Mouse (Mus musculus) hindbrain, embryonic 15.5 days (tissue): Measurements from ENCODE around the gene Atp6v1g1. TPM values are rescaled to one million over a fixed set of nuclear protein-coding genes. Genes with fewer than 3 reads are reported as not detected.

Experiments
- ATAC-seq: fragments of 200-750 bp; cut with Nextera tagmentation; 2 replicates; pipeline ENCODE4 v1.8.0; 2017; ENCODE audit warnings: low read depth, moderate number of reproducible peaks, moderate TSS enrichment; ENCODE audit not compliant: low FRiP score
- H3K27ac ChIP-seq: fragments of 300-500 bp; sonication (generic); replicated peaks from 2 replicates; pipeline ENCODE4 v1.5.1; 2015; ENCODE audit warnings: mild to moderate bottlenecking, inconsistent platforms
- H3K27me3 ChIP-seq: fragments of 300-500 bp; sonication (generic); 2 replicates; pipeline ENCODE4 v1.6.1; 2015; ENCODE audit warnings: control low read depth, inconsistent platforms
- H3K36me3 ChIP-seq: fragments of 300-500 bp; sonication (generic); 2 replicates; pipeline ENCODE4 v1.6.1; 2015; ENCODE audit warnings: control low read depth, inconsistent platforms
- H3K4me1 ChIP-seq: fragments of 300-500 bp; sonication (generic); replicated peaks from 2 replicates; pipeline ENCODE4 v1.6.1; 2015; ENCODE audit warnings: control low read depth, inconsistent platforms
- H3K4me2 ChIP-seq: fragments of 300-500 bp; sonication (generic); 2 replicates; pipeline ENCODE4 v1.6.1; 2015; ENCODE audit warnings: moderate library complexity, mild to moderate bottlenecking, inconsistent platforms
- H3K4me3 ChIP-seq: fragments of 300-500 bp; sonication (generic); 2 replicates; pipeline ENCODE4 v1.5.1; 2015; ENCODE audit warnings: mild to moderate bottlenecking, inconsistent platforms
- H3K9ac ChIP-seq: fragments of 300-500 bp; sonication (generic); 2 replicates; pipeline ENCODE4 v1.6.1; 2015; ENCODE audit warnings: inconsistent platforms
- H3K9me3 ChIP-seq: fragments of 300-500 bp; sonication (generic); 2 replicates; pipeline ENCODE4 v1.6.1; 2016; ENCODE audit warnings: control low read depth, inconsistent platforms
- WGBS: fragments of 180-500 bp; shearing (Covaris S2); methylation state at CpG from one replicate; pipeline ENCODE4 v1.1.7; 2015; 5-methylcytosine and 5-hydroxymethylcytosine counted together
- polyA plus RNA-seq: library from polyadenylated mRNA; unstranded; fragments of >200 nt; fragmentation: Nextera tagmentation; extraction: Ambion mirVana; gene quantifications from 2 replicates; pipeline ENCODE4 v1.2.1, GENCODE M21; 2015

Atp6v1g1 gene
- polyA plus RNA-seq, 1 experiment from 2014 or later = 392 TPM

GRCm38 (mm10) chr4:63561861-63562675 lies 17.5 kb downstream of the Atp6v1g1 start:
- no peak overlapping the region for H3K27ac ChIP-seq
- no peak for ATAC-seq
- H3K27me3 ChIP-seq = no peaks in the 10 kb centered on the region
- peaks cover 26% of the 10 kb centered on the region for H3K4me1 ChIP-seq
- no peaks in the 10 kb centered on the region for H3K36me3 ChIP-seq
- no peak overlapping the region for H3K4me3 ChIP-seq
- H3K9me3 ChIP-seq = no peaks in the 10 kb centered on the region
- no peak overlapping the region for H3K4me2 ChIP-seq
- 79% methylated on average over 7 of the region's 7 CpGs for WGBS
- H3K9ac ChIP-seq = no peak overlapping the region

DNA sequence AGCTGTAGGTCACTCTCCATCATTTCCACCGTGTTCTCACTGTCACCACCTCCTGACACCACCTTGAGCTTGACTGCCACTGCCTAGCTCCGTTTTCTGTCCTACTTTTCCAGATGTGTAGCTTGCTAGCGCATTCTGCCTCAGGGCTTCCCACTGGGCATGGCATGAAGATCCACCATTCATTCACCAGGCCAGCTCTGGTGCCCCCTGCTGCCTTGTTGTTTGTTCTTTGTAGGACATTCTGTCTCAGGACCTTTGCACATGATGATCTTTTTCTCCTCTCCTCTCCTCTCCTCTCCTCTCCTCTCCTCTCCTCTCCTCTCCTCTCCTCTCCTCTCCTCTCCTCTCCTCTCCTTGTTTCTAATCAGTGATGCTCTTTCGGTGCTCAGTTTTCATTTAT lies 18.2 kb downstream of the Atp6v1g1 start:
- Histone ChIP-seq H3K27ac (no peak overlapping the region), H3K4me1 (peaks cover 19% of the 10 kb centered on the region), H3K9ac (no peak overlapping the region), H3K27me3 (no peaks in the 10 kb centered on the region), H3K9me3 (no peaks in the 10 kb centered on the region), H3K36me3 (no peaks in the 10 kb centered on the region), H3K4me3 (no peak overlapping the region), H3K4me2 (no peak overlapping the region)
- 73% methylated on average over 4 of the region's 4 CpGs for WGBS
- no peak for ATAC-seq

- no peaks in the 10 kb centered on the region for H3K36me3 ChIP-seq
- H3K4me3 ChIP-seq = no peak overlapping the region
- H3K4me1 ChIP-seq = peaks cover 11% of the 10 kb centered on the region; the same call in 1 of the 2 replicates
- 92% methylated on average over 10 of the region's 10 CpGs for WGBS
- H3K27me3 ChIP-seq = no peaks in the 10 kb centered on the region
- H3K4me2 ChIP-seq = no peak overlapping the region
- H3K9ac ChIP-seq = no peak overlapping the region
- no peak for ATAC-seq
- H3K27ac ChIP-seq = no peak overlapping the region
- H3K9me3 ChIP-seq = no peaks in the 10 kb centered on the region
These were observed 23.3 kb downstream of the Atp6v1g1 start for GRCm38 (mm10) chr4:63567712-63568390.

DNA sequence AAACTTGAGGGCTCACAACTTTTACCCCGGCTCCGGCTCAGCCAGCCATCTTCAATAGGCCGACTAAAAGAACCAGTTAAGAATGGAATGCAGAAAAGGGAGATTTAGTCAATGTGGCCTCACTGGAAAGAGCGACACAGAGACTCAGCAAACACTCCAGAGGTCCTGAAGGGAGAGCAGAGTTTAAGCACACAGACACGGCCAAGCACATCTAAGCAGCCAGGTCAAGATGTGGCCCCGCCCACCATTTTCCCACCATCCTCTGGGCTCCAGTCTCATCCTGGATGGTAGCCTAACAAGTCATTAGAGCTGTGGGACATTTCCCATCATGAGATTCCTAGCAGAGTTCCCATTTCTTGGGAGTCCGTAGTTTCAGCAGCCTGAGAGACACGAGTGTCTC lies 24.8 kb downstream of the Atp6v1g1 start:
- Histone ChIP-seq H3K9me3 (no peaks in the 10 kb centered on the region), H3K9ac (no peak overlapping the region), H3K36me3 (no peaks in the 10 kb centered on the region), H3K27ac (no peak overlapping the region), H3K4me2 (no peak overlapping the region), H3K4me3 (no peak overlapping the region), H3K27me3 (no peaks in the 10 kb centered on the region), H3K4me1 (peaks cover 11% of the 10 kb centered on the region; the same call in 1 of the 2 replicates)
- WGBS = 87% methylated on average over 8 of the region's 8 CpGs
- no peak for ATAC-seq

DNA sequence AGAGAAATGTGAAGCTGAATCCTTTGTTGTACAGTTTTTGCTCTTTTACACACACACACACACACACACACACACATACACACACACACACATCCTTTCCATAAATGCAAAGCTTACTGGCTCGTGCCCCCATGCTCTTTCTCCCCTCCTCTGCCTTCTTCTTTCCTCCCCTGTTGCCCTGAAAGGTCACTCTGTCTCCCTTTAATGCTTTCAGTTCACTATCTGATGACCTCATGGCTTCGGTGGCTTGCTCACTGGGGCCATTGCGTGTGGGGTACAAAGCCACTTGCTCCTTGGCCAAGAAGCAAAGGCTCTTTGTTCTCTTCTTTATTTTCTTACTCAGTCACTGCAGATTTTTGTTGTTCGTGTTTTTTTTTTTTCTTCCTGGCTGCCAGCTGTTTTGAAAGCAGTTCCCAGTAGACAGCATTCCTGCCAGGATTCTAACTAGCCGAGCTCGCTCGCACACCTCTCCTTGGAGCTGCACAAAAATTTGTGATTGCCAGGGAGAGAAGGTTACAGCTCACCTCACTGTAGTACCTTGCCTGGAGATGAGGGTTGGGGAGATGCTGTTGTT lies 25.7 kb downstream of the Atp6v1g1 start:
- Histone ChIP-seq H3K4me2 (no peak overlapping the region), H3K36me3 (no peaks in the 10 kb centered on the region), H3K4me1 (peaks cover 11% of the 10 kb centered on the region; the same call in 1 of the 2 replicates), H3K9me3 (no peaks in the 10 kb centered on the region), H3K9ac (no peak overlapping the region), H3K4me3 (no peak overlapping the region), H3K27ac (peak overlapping the region; percentile 12; the same call in 1 of the 2 replicates), H3K27me3 (no peaks in the 10 kb centered on the region)
- 16% methylated on average over 7 of the region's 7 CpGs for WGBS
- no peak for ATAC-seq

- peaks cover 11% of the 10 kb centered on the region; the same call in 1 of the 2 replicates for H3K4me1 ChIP-seq
- H3K27me3 ChIP-seq = no peaks in the 10 kb centered on the region
- H3K27ac ChIP-seq = no peak overlapping the region
- WGBS = 96% methylated on average over 5 of the region's 5 CpGs
- no peak for ATAC-seq
- no peak overlapping the region for H3K4me2 ChIP-seq
- no peaks in the 10 kb centered on the region for H3K9me3 ChIP-seq
- no peak overlapping the region for H3K4me3 ChIP-seq
- H3K36me3 ChIP-seq = no peaks in the 10 kb centered on the region
- no peak overlapping the region for H3K9ac ChIP-seq
These were observed 28.0 kb downstream of the Atp6v1g1 start for GRCm38 (mm10) chr4:63572621-63573020.

- Histone ChIP-seq H3K9me3 (no peaks in the 10 kb centered on the region), H3K9ac (no peak overlapping the region), H3K27ac (no peak overlapping the region), H3K4me2 (no peak overlapping the region), H3K27me3 (no peaks in the 10 kb centered on the region), H3K4me3 (no peak overlapping the region), H3K36me3 (no peaks in the 10 kb centered on the region), H3K4me1 (peaks cover 9% of the 10 kb centered on the region)
- 84% methylated on average over 14 of the region's 14 CpGs for WGBS
- ATAC-seq = 0 out of 2 replicates have a peak, but pooled peaks have one; percentile 7
These were observed 35.1 kb downstream of the Atp6v1g1 start for GRCm38 (mm10) chr4:63579649-63580048.

- Histone ChIP-seq H3K36me3 (no peaks in the 10 kb centered on the region), H3K4me3 (no peak overlapping the region), H3K4me2 (no peak overlapping the region), H3K9ac (no peak overlapping the region), H3K9me3 (no peaks in the 10 kb centered on the region), H3K27me3 (no peaks in the 10 kb centered on the region), H3K27ac (no peak overlapping the region), H3K4me1 (peaks cover 9% of the 10 kb centered on the region)
- WGBS = 22% methylated on average over 6 of the region's 6 CpGs
- ATAC-seq = peak; percentile 78; the same call in 1 of the 2 replicates
These were observed 35.5 kb downstream of the Atp6v1g1 start for GRCm38 (mm10) chr4:63580078-63580477.

GRCm38 (mm10) chr4:63582580-63582979 lies 38.0 kb downstream of the Atp6v1g1 start:
- ATAC-seq = no peak
- WGBS = 80% methylated on average over 5 of the region's 5 CpGs
- Histone ChIP-seq H3K36me3 (no peaks in the 10 kb centered on the region), H3K4me3 (no peak overlapping the region), H3K4me2 (no peak overlapping the region), H3K9me3 (no peaks in the 10 kb centered on the region), H3K27me3 (no peaks in the 10 kb centered on the region), H3K27ac (no peak overlapping the region), H3K4me1 (peaks cover 9% of the 10 kb centered on the region), H3K9ac (no peak overlapping the region)

DNA sequence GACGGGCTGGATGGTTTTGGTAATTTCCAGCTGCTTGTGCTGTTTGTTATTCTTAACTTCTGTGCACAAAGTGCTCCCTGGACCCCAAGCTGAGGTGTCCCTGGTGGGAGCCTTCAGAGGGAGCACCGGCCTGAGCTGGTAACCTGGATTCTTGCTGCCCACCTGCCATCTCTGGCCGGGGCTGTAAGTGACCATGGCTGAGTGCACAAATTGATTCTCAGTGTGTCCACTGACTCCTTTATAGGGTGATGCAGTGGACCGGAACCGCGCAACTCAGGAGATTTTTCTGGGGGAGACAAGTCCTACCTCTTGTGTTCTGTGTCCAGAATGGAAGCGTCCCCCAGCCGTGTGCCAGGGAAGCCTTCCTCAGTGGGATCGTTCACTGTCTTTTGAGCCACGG lies 40.6 kb downstream of the Atp6v1g1 start:
- Histone ChIP-seq H3K4me2 (no peak overlapping the region), H3K27ac (no peak overlapping the region), H3K9me3 (no peaks in the 10 kb centered on the region), H3K9ac (no peak overlapping the region), H3K36me3 (no peaks in the 10 kb centered on the region), H3K4me3 (no peak overlapping the region), H3K27me3 (no peaks in the 10 kb centered on the region), H3K4me1 (peaks cover 2% of the 10 kb centered on the region; the same call in 1 of the 2 replicates)
- ATAC-seq = no peak
- WGBS = 77% methylated on average over 10 of the region's 10 CpGs

DNA sequence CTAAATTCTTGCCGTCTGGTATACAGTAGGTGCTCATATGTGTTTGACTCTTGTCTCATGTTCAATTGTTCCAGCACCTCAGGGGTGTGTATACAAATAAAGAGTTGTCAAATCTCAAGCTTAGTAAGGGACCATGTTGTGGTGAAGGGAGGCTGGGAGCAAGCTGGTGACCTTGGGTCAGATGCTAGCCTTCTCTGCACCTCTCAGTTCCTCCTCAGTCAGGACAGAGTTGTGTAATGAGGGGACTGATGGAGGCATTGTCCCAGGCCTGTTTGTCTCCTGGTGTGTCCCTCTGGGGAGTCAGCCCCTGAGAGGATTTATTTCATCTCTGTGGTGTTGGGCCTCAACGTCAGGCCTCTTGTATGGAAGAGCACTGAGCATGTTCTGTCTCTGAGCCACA lies 41.7 kb downstream of the Atp6v1g1 start:
- no peaks in the 10 kb centered on the region for H3K36me3 ChIP-seq
- no peak for ATAC-seq
- no peaks in the 10 kb centered on the region for H3K4me1 ChIP-seq
- no peaks in the 10 kb centered on the region for H3K27me3 ChIP-seq
- no peak overlapping the region for H3K4me3 ChIP-seq
- no peaks in the 10 kb centered on the region for H3K9me3 ChIP-seq
- no peak overlapping the region for H3K27ac ChIP-seq
- H3K9ac ChIP-seq = no peak overlapping the region
- WGBS = 87% methylated on average over 2 of the region's 2 CpGs
- no peak overlapping the region for H3K4me2 ChIP-seq

- H3K4me3 ChIP-seq = no peak overlapping the region
- H3K27ac ChIP-seq = no peak overlapping the region
- H3K27me3 ChIP-seq = no peaks in the 10 kb centered on the region
- no peaks in the 10 kb centered on the region for H3K4me1 ChIP-seq
- no peak overlapping the region for H3K4me2 ChIP-seq
- no peak overlapping the region for H3K9ac ChIP-seq
- WGBS = 94% methylated on average over 7 of the region's 7 CpGs
- no peaks in the 10 kb centered on the region for H3K9me3 ChIP-seq
- ATAC-seq = no peak
- no peaks in the 10 kb centered on the region for H3K36me3 ChIP-seq
These were observed 45.4 kb downstream of the Atp6v1g1 start for GRCm38 (mm10) chr4:63589987-63590386.
